Mouse (Mus musculus) G1E (cell line): ENCODE data around the gene Hmx1.

ENCODE experiments used
- CTCF ChIP-seq: IDR thresholded peaks from 2 replicates; pipeline ENCODE4 v1.5.1; 2012; ENCODE audit warnings: low read depth, low read length, inconsistent platforms, mixed read lengths
- GATA1 ChIP-seq: IDR thresholded peaks from 2 replicates; pipeline ENCODE4 v1.6.1; 2012; ENCODE audit warnings: borderline replicate concordance, low read length, inconsistent platforms, mixed read lengths
- POLR2AphosphoS5 ChIP-seq: IDR thresholded peaks from 2 replicates; pipeline ENCODE4 v1.6.1; 2012; ENCODE audit warnings: low read depth, low read length, inconsistent platforms; ENCODE audit not compliant: insufficient replicate concordance
- TAL1 ChIP-seq: conservative IDR thresholded peaks from 2 replicates; pipeline ENCODE4 v1.6.1; 2012; ENCODE audit warnings: low read depth, low read length, inconsistent platforms, mixed read lengths

- no peak for TF ChIP-seq CTCF
- TF ChIP-seq POLR2AphosphoS5: no peak
- no peak for TF ChIP-seq GATA1
- TF ChIP-seq TAL1: no peak
These were observed 18.6 kb downstream of the Hmx1 start for GRCm38 (mm10) chr5:35407411-35407930.
